Mouse (Mus musculus): ENCODE results near the gene Slc22a14.
"Not testable (repeated sequence)": the region's sequence is repeated elsewhere in the genome, so short reads cannot be mapped to it uniquely, and the experiment has no call there.

DNA sequence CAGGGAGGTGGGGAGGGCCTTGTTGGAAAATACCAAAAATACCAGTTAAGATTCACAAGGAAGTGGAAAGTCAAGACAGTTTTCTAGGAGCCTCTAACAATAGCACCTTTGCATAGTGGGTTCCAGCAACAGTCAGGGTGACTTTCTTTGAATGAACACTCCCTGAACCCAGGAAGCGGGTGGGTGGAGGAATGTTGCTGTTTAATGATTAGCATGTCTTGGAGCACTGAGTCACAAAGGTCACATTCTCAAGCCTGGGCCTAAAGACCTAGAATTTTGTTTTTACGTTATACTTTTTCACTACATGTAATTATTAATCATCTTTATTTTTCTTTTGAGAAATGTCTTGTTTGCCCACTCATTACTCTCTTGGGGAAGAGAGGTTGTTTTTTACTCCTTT is 150.0 kb downstream of the Slc22a14 start:
- not testable (repeated sequence) for TF ChIP-seq POLR2A (IDR thresholded peaks at IDR 0.05; ENCODE audit: insufficient read length, low read depth); MYOD1 (IDR thresholded peaks at IDR 0.05; ENCODE audit: control insufficient read depth in 1 of 3, insufficient read length in 2 of 3, low read depth in 2 of 3); E2F4 (IDR thresholded peaks at IDR 0.05; ENCODE audit: insufficient read depth)

Measured in myocyte (in vitro differentiated cells).